Mouse (Mus musculus) CH12.LX (cell line): ENCODE measurements around the gene Sgip1.

Experiments
- EP300 ChIP-seq: IDR thresholded peaks from 2 replicates; pipeline ENCODE4 v1.6.1; 2011; ENCODE audit warnings: low read length, improper control_type of control experiment
- POLR2A ChIP-seq: IDR thresholded peaks from 2 replicates; pipeline ENCODE4 v1.6.1; 2011; ENCODE audit warnings: low read depth, mild to moderate bottlenecking, improper control_type of control experiment, low read length
- ZKSCAN1 ChIP-seq: IDR thresholded peaks from 2 replicates; pipeline ENCODE4 v1.6.1; 2012; ENCODE audit warnings: low read depth, inconsistent platforms, low read length, improper control_type of control experiment, borderline replicate concordance

- TF ChIP-seq ZKSCAN1 = no peak
- TF ChIP-seq POLR2A = no peak
- no peak for TF ChIP-seq EP300
These were observed 115.0 kb downstream of the Sgip1 start for GRCm38 (mm10) chr4:102856086-102856485.
